Mouse (Mus musculus) gastrocnemius, adult 8-10 months (tissue): ENCODE data around the gene Farsa. TPM values are rescaled to one million over a fixed set of nuclear protein-coding genes. Genes with fewer than 3 reads are reported as not detected.
A peak's percentile ranks its signal among the peaks of the same experiment; 100 is the strongest.

ENCODE experiments used
- DNase-seq, 2 experiments: peaks; one replicate each; pipeline ENCODE4 v3.0.0; 2022; ENCODE audit warnings: low spot score in 2 of 2
- microRNA-seq: library from miRNA; unstranded; fragments of <30 nt; microRNA quantifications from one replicate; pipeline ENCODE4 v1.2.0, GENCODE M21; 2022
- total RNA-seq, 4 experiments: library from RNA; stranded (reverse); gene quantifications; 2 replicates each; pipeline ENCODE4 v1.2.4; 2022

The Farsa gene
- total RNA-seq, 4 experiments from 2014 or later = 19.2 to 28.8 (median 24.5) TPM

DNA sequence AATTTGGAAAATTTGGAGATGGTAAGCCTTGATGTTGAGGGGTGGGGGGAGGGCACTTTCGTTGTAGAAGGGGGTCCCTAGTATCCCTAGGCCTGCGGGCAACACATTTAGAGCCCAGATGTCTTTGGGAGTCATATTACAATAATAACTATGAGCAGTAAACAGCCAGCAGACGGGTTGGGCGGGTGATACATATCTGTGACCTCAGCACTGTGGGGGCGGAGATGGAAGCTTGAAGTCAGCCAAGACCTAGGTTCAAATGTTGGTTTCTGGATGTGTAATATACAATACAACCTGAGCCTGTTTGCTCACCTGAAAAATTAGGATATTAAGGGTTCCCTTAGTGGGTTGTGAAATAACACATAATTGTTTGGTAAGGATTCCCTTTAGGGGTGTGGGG lies 53.2 kb downstream of the Farsa start:
- DNase-seq = no peak

DNA sequence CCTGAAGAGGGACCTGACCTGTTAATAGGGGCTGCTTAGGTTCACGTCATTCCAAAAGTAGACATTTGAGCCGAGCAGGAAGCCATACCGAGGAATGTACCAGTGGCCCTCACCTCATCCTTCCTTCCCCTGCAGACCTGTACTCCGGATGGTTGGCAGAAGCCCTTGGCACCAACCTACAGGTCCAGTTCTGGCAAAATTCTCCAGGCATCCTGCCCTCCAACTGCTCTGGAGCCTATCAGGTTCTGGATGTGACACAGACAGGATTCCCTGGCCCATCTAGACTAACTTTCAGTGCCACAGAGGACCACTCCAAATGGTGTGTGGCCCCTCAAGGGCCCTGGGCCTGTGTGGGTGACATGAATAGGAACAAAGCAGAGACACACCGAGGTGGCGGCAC lies 53.8 kb downstream of the Farsa start:
- no peak for DNase-seq

GRCm38 (mm10) chr8:84911854-84912253 lies 55.1 kb downstream of the Farsa start:
- DNase-seq = no peak

DNA sequence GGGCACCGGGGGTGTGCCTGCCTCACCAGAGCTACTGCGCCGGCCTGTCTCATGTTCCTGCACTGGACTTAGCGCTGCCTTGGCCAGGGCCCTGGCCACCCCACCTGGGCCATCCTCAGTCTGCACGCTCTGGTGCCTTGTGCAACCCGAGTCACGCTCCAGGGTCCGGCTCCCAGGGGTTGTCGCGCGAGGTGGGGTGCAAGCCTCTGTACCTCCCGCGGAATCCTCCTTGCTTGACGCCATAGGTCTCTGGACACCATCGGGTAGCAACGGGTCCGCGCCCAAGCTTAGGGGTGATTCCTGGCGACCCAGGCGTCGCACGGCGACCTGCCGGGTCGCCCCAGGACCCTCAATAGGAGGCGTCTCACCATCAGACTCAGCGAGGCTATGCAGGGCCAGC lies 55.6 kb downstream of the Farsa start:
- DNase-seq = no peak

- DNase-seq = peak in 1 of 2 experiments; percentile 45
These were observed 56.2 kb downstream of the Farsa start for GRCm38 (mm10) chr8:84912895-84913501.

DNA sequence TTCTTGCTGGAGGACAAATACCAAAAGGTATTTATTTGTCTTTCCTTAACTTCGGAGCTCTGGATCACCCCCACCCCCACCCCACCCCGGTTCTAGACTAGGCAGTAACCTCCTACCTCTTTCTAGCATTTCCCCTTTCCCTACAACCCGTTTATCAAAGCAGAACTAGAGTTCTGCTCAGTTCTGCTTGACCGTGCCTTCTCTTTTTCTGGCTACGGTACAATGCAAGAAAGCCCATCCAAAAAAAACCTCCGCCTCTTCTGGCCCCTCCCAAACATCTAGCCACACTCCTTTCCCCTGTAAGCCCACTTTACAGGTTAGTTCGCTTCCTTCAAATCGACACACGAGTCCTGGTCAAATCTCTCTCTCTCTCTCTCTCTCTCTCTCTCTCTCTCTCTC lies 56.7 kb downstream of the Farsa start:
- no peak for DNase-seq

DNA sequence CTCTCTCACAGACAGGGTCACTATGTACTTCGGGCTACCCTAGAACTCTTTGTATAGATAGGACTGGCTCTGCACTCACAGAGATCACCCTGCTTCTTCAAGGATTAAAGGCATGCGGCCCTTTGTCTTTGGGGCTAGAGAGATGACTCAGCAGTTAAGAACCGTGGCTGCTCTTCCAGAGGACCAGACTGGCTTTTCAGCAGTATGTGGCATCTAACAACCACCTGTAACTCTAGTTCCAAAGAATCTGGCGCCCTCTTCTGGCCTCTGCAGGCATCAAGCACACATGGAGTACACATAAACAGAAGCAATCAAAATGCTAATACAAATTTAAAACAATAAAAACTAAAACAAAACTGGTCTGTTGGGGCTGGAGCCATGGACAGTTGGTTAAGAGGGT lies 57.2 kb downstream of the Farsa start:
- DNase-seq = no peak

DNA sequence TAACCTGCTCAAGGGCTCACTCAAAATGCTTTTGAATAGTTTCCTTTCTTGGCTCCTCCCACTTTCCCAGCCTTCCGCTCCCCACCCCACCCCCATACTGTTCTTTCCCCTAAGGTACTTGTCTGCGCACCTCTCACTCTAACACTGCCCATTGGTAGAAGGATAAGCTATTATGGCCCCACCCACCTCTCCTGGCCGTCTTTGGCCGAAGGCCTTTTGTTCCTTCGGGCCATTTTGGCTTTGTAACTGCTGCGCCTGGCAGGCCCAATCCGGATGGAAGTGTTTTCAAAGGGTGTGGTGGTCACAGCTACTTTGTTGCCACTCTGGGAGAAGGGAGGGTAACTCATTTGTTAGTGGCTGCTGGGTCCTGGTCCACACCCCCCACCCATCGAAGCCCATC lies 58.5 kb downstream of the Farsa start:
- DNase-seq = no peak

GRCm38 (mm10) chr8:84917781-84918180 lies 61.0 kb downstream of the Farsa start:
- DNase-seq = no peak

GRCm38 (mm10) chr8:84918646-84919045 lies 61.9 kb downstream of the Farsa start:
- DNase-seq = no peak

Small RNAs within 50 kb of the gene (microRNA-seq; reads per million reads assigned to microRNA genes)
- gene Mir7069 = not detected

Other genes starting within 250 kb of the Farsa start
- gene Ier2, start 194.1 kb upstream of the Farsa start, total RNA-seq = 1 to 10 TPM; 4.3 to 5.1 (median 4.5) TPM
- gene Trmt1, start 170.7 kb upstream of the Farsa start, total RNA-seq = 10 to 100 TPM; 44.9 to 73.7 (median 53.5) TPM
- gene Nacc1, start 169.1 kb upstream of the Farsa start, total RNA-seq = 10 to 100 TPM; 17.6 to 26.4 (median 20.7) TPM
- 1 to 10 TPM in 1 of 4 experiments, under 1 TPM in 3; 0.51 to 1.8 (median 0.57) TPM for gene Lyl1, start 155.5 kb upstream of the Farsa start, total RNA-seq
- gene G430095P16Rik, start 134.0 kb upstream of the Farsa start, total RNA-seq = under 1 TPM in 3 of 4 experiments, not detected in 1; 0.43 to 0.56 (median 0.48) TPM
- gene Nfix, start 56.6 kb upstream of the Farsa start, total RNA-seq = 100 to 1,000 TPM; 507 to 604 (median 532) TPM
- 10 to 100 TPM in 3 of 4 experiments, 1 to 10 TPM in 1; 7.8 to 12.9 (median 12.2) TPM for gene Dand5, start 34.2 kb upstream of the Farsa start, total RNA-seq
- 10 to 100 TPM; 18.6 to 23.2 (median 20.8) TPM for gene Gadd45gip1, start 25.5 kb upstream of the Farsa start, total RNA-seq
- 100 to 1,000 TPM; 168 to 185 (median 180) TPM for gene Rad23a, start 16.3 kb upstream of the Farsa start, total RNA-seq
- gene Calr, start 10.1 kb upstream of the Farsa start, total RNA-seq = 100 to 1,000 TPM; 148 to 197 (median 154) TPM
- gene Syce2, start 15.1 kb downstream of the Farsa start, total RNA-seq = 1 to 10 TPM in 2 of 4 experiments, under 1 TPM in 2; 0.82 to 2.5 (median 1.5) TPM
- gene Gcdh, start 36.9 kb downstream of the Farsa start, total RNA-seq = 10 to 100 TPM; 29.4 to 43.6 (median 36.2) TPM
- not detected for gene Klf1, start 44.9 kb downstream of the Farsa start, total RNA-seq
- 1 to 10 TPM; 3.7 to 8.0 (median 6.1) TPM for gene Dnase2a, start 51.6 kb downstream of the Farsa start, total RNA-seq
- gene Mast1, start 80.4 kb downstream of the Farsa start, total RNA-seq = under 1 TPM in 1 of 4 experiments, not detected in 3; 0.07 TPM
- gene Rtbdn, start 90.0 kb downstream of the Farsa start, total RNA-seq = not detected
- gene Gm49661, start 112.4 kb downstream of the Farsa start, total RNA-seq = 1 to 10 TPM in 1 of 4 experiments, not detected in 3; 1.1 TPM
- gene Prdx2, start 112.6 kb downstream of the Farsa start, total RNA-seq = 100 to 1,000 TPM; 173 to 193 (median 187) TPM
- gene Rnaseh2a, start 112.8 kb downstream of the Farsa start, total RNA-seq = 10 to 100 TPM; 20.4 to 26.5 (median 23.9) TPM
- gene Junb, start 121.7 kb downstream of the Farsa start, total RNA-seq = 1 to 10 TPM; 5.9 to 9.6 (median 7.5) TPM
- gene Hook2, start 133.6 kb downstream of the Farsa start, total RNA-seq = 1 to 10 TPM; 2.0 to 3.1 (median 2.6) TPM
- gene Best2, start 157.5 kb downstream of the Farsa start, total RNA-seq = not detected
- gene Asna1, start 168.3 kb downstream of the Farsa start, total RNA-seq = 10 to 100 TPM; 57.1 to 67.3 (median 58.8) TPM
- 10 to 100 TPM; 57.5 to 74.2 (median 66.1) TPM for gene Trir, start 169.8 kb downstream of the Farsa start, total RNA-seq
- 10 to 100 TPM; 28.3 to 38.4 (median 32.6) TPM for gene Tnpo2, start 179.9 kb downstream of the Farsa start, total RNA-seq
- 1 to 10 TPM; 1.4 to 2.5 (median 1.8) TPM for gene Fbxw9, start 203.1 kb downstream of the Farsa start, total RNA-seq
- gene Gm5741, start 211.0 kb downstream of the Farsa start, total RNA-seq = not detected
- 10 to 100 TPM; 34.1 to 38.9 (median 36.0) TPM for gene Dhps, start 214.8 kb downstream of the Farsa start, total RNA-seq
- 10 to 100 TPM; 40.7 to 49.9 (median 46.3) TPM for gene Wdr83os, start 223.8 kb downstream of the Farsa start, total RNA-seq
- gene Wdr83, start 224.3 kb downstream of the Farsa start, total RNA-seq = 10 to 100 TPM; 15.4 to 20.4 (median 16.0) TPM
- gene Man2b1, start 226.3 kb downstream of the Farsa start, total RNA-seq = 1 to 10 TPM; 6.4 to 9.8 (median 8.1) TPM